Mouse (Mus musculus): ENCODE results near the gene Mthfsd. TPM values are rescaled to one million over a fixed set of nuclear protein-coding genes. Genes with fewer than 3 reads are reported as not detected.

Gene Mthfsd
- polyA plus RNA-seq, 1 experiment from 2014 or later = 36.1 TPM

GRCm38 (mm10) chr8:121118634-121119420 lies 10.6 kb upstream of the Mthfsd start:
- H3K9me3 ChIP-seq (ENCODE audit: low read length) = no peaks in the 10 kb centered on the region
- no peak overlapping the region for H3K27ac ChIP-seq (ENCODE audit: low read length)
- TF ChIP-seq EP300 (IDR thresholded peaks at IDR 0.05) (no peak), CTCF (IDR thresholded peaks at IDR 0.05) (no peak)
- H3K4me2 ChIP-seq (replicated peaks; ENCODE audit: low read depth, low read length) = no peak overlapping the region
- WGBS = 19% methylated on average over 18 of the region's 18 CpGs
- no peak overlapping the region for H3K4me3 ChIP-seq (ENCODE audit: low read depth, low read length)
- peaks cover 94% of the 10 kb centered on the region for H3K27me3 ChIP-seq (replicated peaks; ENCODE audit: insufficient read depth, low read length)
- no peaks in the 10 kb centered on the region for H3K36me3 ChIP-seq (ENCODE audit: insufficient read depth, low read length)
- DNase-seq (ENCODE audit: low spot score) (no peak), ATAC-seq (no peak)
- peaks cover 11% of the 10 kb centered on the region for H3K4me1 ChIP-seq (ENCODE audit: insufficient read depth, low read depth, low read length)
- H3K9ac ChIP-seq (replicated peaks; ENCODE audit: low read depth) = no peak overlapping the region

DNA sequence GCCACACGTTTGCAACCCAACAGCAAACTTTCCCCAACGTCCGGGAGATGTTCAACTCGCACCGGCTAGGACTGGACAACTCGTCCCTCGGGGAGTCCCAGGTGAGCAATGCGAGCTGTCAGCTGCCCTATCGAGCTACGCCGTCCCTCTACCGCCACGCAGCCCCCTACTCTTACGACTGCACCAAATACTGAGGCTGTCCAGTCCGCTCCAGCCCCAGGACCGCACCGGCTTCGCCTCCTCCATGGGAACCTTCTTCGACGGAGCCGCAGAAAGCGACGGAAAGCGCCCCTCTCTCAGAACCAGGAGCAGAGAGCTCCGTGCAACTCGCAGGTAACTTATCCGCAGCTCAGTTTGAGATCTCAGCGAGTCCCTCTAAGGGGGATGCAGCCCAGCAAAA lies 9.7 kb upstream of the Mthfsd start:
- H3K4me2 ChIP-seq (replicated peaks; ENCODE audit: low read depth, low read length) = peak overlapping the region; percentile 22; the same call in 1 of the 2 replicates
- H3K27ac ChIP-seq (ENCODE audit: low read length) = no peak overlapping the region
- H3K9me3 ChIP-seq (ENCODE audit: low read length) = no peaks in the 10 kb centered on the region
- H3K36me3 ChIP-seq (ENCODE audit: insufficient read depth, low read length) = no peaks in the 10 kb centered on the region
- peaks cover 93% of the 10 kb centered on the region for H3K27me3 ChIP-seq (replicated peaks; ENCODE audit: insufficient read depth, low read length)
- H3K9ac ChIP-seq (replicated peaks; ENCODE audit: low read depth) = no peak overlapping the region
- ATAC-seq (no peak), DNase-seq (ENCODE audit: low spot score) (no peak)
- peak overlapping the region; percentile 50; the same call in 1 of the 2 replicates for H3K4me3 ChIP-seq (ENCODE audit: low read depth, low read length)
- TF ChIP-seq CTCF (IDR thresholded peaks at IDR 0.05) (no peak), EP300 (IDR thresholded peaks at IDR 0.05) (no peak)
- peaks cover 11% of the 10 kb centered on the region for H3K4me1 ChIP-seq (ENCODE audit: insufficient read depth, low read depth, low read length)
- 2% methylated on average over 28 of the region's 28 CpGs for WGBS

- Histone ChIP-seq H3K9ac (replicated peaks; ENCODE audit: low read depth) (no peak overlapping the region), H3K4me2 (replicated peaks; ENCODE audit: low read depth, low read length) (peak overlapping the region; percentile 22), H3K4me3 (ENCODE audit: low read depth, low read length) (peak overlapping the region; percentile 50), H3K36me3 (ENCODE audit: insufficient read depth, low read length) (no peaks in the 10 kb centered on the region), H3K27ac (ENCODE audit: low read length) (no peak overlapping the region), H3K27me3 (replicated peaks; ENCODE audit: insufficient read depth, low read length) (peaks cover 86% of the 10 kb centered on the region), H3K4me1 (ENCODE audit: insufficient read depth, low read depth, low read length) (peaks cover 11% of the 10 kb centered on the region), H3K9me3 (ENCODE audit: low read length) (no peaks in the 10 kb centered on the region)
- DNase-seq (ENCODE audit: low spot score) (no peak), ATAC-seq (no peak)
- 5% methylated on average over 55 of the region's 62 CpGs for WGBS
- TF ChIP-seq EP300 (IDR thresholded peaks at IDR 0.05) = no peak
Observed at GRCm38 (mm10) chr8:121117186-121117651, 9.0 kb upstream of the Mthfsd start.

DNA sequence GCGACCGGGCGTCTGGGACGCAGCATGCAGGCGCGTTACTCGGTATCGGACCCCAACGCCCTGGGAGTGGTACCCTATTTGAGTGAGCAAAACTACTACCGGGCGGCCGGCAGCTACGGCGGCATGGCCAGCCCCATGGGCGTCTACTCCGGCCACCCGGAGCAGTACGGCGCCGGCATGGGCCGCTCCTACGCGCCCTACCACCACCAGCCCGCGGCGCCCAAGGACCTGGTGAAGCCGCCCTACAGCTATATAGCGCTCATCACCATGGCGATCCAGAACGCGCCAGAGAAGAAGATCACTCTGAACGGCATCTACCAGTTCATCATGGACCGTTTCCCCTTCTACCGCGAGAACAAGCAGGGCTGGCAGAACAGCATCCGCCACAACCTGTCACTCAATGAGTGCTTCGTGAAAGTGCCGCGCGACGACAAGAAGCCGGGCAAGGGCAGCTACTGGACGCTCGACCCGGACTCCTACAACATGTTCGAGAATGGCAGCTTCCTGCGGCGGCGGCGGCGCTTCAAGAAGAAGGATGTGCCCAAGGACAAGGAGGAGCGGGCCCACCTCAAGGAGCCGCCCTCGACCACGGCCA lies 8.5 kb upstream of the Mthfsd start:
- TF ChIP-seq EP300 (IDR thresholded peaks at IDR 0.05) (no peak), CTCF (IDR thresholded peaks at IDR 0.05) (no peak)
- Histone ChIP-seq H3K4me1 (ENCODE audit: insufficient read depth, low read depth, low read length) (peaks cover 11% of the 10 kb centered on the region), H3K27ac (ENCODE audit: low read length) (no peak overlapping the region), H3K9me3 (ENCODE audit: low read length) (no peaks in the 10 kb centered on the region), H3K36me3 (ENCODE audit: insufficient read depth, low read length) (no peaks in the 10 kb centered on the region), H3K4me2 (replicated peaks; ENCODE audit: low read depth, low read length) (peak overlapping the region; percentile 91), H3K9ac (replicated peaks; ENCODE audit: low read depth) (no peak overlapping the region; the same call in 1 of the 2 replicates), H3K27me3 (replicated peaks; ENCODE audit: insufficient read depth, low read length) (peaks cover 81% of the 10 kb centered on the region), H3K4me3 (ENCODE audit: low read depth, low read length) (peak overlapping the region; percentile 50)
- under 1% methylated on average over 55 of the region's 55 CpGs for WGBS
- peak; percentile 28 for ATAC-seq
- DNase-seq (ENCODE audit: low spot score) = no peak

GRCm38 (mm10) chr8:121115948-121116347 lies 7.8 kb upstream of the Mthfsd start, which contains the start of gene Foxc2:
Gene Foxc2, plus strand, starts transcription at chr8:121116171.
- Histone ChIP-seq H3K27me3 (replicated peaks; ENCODE audit: insufficient read depth, low read length) (peaks cover 73% of the 10 kb centered on the region), H3K4me1 (ENCODE audit: insufficient read depth, low read depth, low read length) (peaks cover 11% of the 10 kb centered on the region), H3K36me3 (ENCODE audit: insufficient read depth, low read length) (no peaks in the 10 kb centered on the region), H3K4me2 (replicated peaks; ENCODE audit: low read depth, low read length) (peak within 1 kb of the TSS; percentile 91), H3K27ac (ENCODE audit: low read length) (no peak within 1 kb of the TSS), H3K9me3 (ENCODE audit: low read length) (no peaks in the 10 kb centered on the region), H3K4me3 (ENCODE audit: low read depth, low read length) (peak within 1 kb of the TSS; percentile 50), H3K9ac (replicated peaks; ENCODE audit: low read depth) (no peak within 1 kb of the TSS; the same call in 1 of the 2 replicates)
- ATAC-seq (peak; percentile 80), DNase-seq (ENCODE audit: low spot score) (peak; percentile 96)
- under 1% methylated on average over 19 of the region's 25 CpGs for WGBS
- 0 out of 2 replicates have a peak, but pooled peaks have one; percentile 11 for TF ChIP-seq CTCF (IDR thresholded peaks at IDR 0.05)
- TF ChIP-seq EP300 (IDR thresholded peaks at IDR 0.05) = no peak

DNA sequence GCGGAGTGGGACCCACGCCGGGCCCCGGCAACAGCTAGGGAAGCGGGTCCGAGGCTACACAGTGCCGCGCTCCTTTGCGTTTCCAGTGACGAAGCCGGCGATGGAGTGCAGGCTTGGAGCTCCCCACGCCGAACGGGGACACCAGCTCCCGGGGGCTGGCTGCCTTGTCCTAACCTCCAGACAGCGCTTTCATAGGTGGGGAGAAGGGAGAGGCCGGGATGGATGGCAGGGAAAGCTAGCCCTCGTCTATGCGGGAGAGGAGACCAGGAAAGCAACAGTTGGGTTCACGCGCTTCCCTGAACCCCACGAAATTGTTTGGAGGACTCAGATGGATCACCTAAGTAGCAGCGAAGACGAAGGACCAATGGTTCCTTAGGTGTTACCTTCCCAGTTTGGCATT lies 6.9 kb upstream of the Mthfsd start:
- H3K4me1 ChIP-seq (ENCODE audit: insufficient read depth, low read depth, low read length) = peaks cover 11% of the 10 kb centered on the region
- ATAC-seq = no peak
- H3K27me3 ChIP-seq (replicated peaks; ENCODE audit: insufficient read depth, low read length) = peaks cover 65% of the 10 kb centered on the region
- DNase-seq (ENCODE audit: low spot score) = no peak
- no peak for TF ChIP-seq EP300 (IDR thresholded peaks at IDR 0.05)
- TF ChIP-seq CTCF (IDR thresholded peaks at IDR 0.05) = no peak
- H3K4me3 ChIP-seq (ENCODE audit: low read depth, low read length) = no peak overlapping the region
- no peaks in the 10 kb centered on the region for H3K9me3 ChIP-seq (ENCODE audit: low read length)
- no peaks in the 10 kb centered on the region for H3K36me3 ChIP-seq (ENCODE audit: insufficient read depth, low read length)
- no peak overlapping the region for H3K9ac ChIP-seq (replicated peaks; ENCODE audit: low read depth)
- no peak overlapping the region for H3K27ac ChIP-seq (ENCODE audit: low read length)
- no peak overlapping the region for H3K4me2 ChIP-seq (replicated peaks; ENCODE audit: low read depth, low read length)
- WGBS = 10% methylated on average over 25 of the region's 25 CpGs
